Mouse (Mus musculus) layer of hippocampus, adult 9-10 months (tissue): ENCODE results near the gene Gdap1l1.
"Not testable (repeated sequence)": the region's sequence is repeated elsewhere in the genome, so short reads cannot be mapped to it uniquely, and the experiment has no call there.

Source experiments
- DNase-seq: peaks from one replicate; pipeline ENCODE4 v3.0.0; 2022; ENCODE audit warnings: low spot score

Gene Gdap1l1

GRCm38 (mm10) chr2:163424597-163424996, 13.7 kb upstream of the Gdap1l1 start, which contains the start of gene Oser1:
Oser1 (minus strand) TSS chr2:163424697.
- DNase-seq, result no peak

DNA sequence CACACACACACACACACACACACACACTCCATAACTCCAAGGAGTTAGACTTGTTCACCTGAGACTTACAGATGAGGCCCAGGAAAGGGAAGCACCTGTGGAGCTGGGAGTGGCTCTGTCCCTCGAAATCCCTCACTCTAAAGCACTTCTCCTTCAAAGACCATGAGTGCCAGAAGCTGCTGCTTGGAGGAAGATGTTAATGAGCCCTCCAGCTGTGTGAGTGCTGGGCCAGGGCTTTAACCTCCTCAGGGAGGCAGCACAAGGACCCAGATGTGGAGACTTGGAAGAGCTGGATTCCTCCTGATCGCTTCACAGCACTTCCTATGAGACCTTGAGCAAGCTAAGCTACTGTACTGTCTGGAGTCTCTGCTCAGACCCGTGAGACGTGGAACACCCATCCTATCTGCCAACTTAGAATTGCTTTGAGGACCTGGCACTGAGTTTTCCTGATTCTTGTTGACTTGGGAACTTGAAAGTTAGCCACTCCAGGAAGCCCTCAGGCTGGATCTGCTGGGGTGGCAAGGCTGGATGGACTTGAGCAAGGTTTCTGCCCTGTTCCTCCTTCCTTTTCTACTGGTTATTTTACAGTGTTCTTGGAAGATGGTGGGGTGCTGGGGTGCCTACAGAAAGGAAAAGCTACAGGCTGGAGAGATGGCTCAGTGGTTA, 9.8 kb upstream of the Gdap1l1 start:
- DNase-seq, result no peak

GRCm38 (mm10) chr2:163431289-163431688, 7.0 kb upstream of the Gdap1l1 start:
- no peak for DNase-seq

DNA sequence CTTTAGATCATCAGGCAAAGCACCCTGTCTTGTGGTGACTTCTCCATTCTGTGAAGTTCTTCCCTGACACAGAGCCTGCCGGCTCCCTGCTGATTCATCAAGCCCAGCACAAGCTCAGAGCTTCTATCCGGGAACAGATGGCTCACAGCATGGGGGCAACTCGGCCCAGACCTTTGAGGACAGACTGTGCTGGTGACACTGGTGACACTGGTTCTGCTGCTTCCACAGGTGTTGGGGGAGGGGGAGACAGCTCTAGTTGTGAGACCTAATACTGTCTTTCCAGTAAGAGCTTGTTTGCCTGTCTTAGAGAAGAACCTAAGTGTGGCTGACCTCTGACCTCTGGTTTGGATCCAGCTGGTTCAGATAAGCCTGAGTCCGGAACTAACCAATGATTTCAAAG, 4.3 kb upstream of the Gdap1l1 start:
- no peak for DNase-seq

DNA sequence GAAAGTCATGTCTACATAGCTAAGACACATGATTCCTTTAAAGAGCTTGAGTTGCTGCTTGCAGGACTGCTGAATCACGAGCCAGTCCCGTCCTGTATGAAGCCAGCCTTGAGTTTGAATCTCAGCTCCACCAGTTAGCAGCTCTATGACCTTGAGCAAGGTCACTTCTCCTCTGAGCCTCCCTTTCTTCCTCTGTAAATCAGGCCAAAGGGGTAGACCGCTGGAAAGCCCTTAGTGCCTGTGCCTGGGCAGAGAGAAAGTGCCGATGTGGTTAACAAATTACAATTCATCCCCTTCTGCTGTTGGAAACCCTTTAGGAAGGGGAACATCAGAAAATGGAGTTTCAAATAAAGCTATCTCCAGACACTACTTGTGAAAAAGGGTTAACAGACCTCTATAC, 476 bp upstream of the Gdap1l1 start:
- no peak for DNase-seq

GRCm38 (mm10) chr2:163438619-163439451, 559 bp downstream of the Gdap1l1 start:
- no peak for DNase-seq

DNA sequence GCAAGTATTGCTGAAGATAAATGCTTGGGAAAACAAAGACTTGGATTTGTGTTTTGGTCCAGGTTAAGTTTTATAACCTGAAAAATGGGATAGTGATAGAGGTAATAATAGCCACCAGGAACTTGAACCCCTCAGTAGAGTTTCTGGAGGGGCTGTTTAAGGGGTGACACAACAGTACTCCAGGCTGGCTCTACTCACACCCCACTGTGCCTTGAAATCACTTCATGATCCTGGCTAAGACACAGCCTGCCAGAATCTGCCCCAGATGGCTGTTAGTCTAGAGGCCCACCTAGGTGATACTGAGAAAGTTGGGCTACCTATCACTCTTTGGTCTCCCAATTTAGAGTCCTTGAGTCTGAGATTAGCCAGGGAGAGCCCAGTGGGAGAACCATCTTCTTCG, 1.2 kb downstream of the Gdap1l1 start:
- no peak for DNase-seq

- no peak for DNase-seq
Measured at GRCm38 (mm10) chr2:163443543-163443942, 5.3 kb downstream of the Gdap1l1 start.

- no peak for DNase-seq
Measured at GRCm38 (mm10) chr2:163444017-163444416, 5.7 kb downstream of the Gdap1l1 start.

GRCm38 (mm10) chr2:163447375-163447774, 9.1 kb downstream of the Gdap1l1 start:
- no peak for DNase-seq

- no peak for DNase-seq
Measured at GRCm38 (mm10) chr2:163449276-163449675, 11.0 kb downstream of the Gdap1l1 start.

- DNase-seq, result no peak
Measured at GRCm38 (mm10) chr2:163450668-163451295, 12.5 kb downstream of the Gdap1l1 start.

DNA sequence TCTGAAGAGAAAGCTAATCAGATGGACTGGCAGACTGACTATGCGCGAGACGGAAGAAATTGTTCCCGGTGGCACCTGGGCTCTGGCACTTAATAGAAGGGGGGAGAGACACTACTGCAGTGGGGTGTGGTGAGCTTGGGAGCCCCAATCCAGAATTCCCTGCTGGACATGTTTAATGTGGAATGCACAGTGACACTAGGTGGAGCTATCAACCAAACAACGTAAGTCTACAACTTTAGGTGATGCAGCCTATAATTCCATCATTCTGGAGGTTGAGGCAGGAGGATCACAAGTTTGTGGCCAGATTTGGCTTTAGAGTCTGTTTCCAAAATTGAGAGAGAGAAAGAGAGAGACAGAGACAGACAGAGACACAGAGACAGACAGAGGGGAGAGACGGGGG, 14.5 kb downstream of the Gdap1l1 start:
- no peak for DNase-seq

DNA sequence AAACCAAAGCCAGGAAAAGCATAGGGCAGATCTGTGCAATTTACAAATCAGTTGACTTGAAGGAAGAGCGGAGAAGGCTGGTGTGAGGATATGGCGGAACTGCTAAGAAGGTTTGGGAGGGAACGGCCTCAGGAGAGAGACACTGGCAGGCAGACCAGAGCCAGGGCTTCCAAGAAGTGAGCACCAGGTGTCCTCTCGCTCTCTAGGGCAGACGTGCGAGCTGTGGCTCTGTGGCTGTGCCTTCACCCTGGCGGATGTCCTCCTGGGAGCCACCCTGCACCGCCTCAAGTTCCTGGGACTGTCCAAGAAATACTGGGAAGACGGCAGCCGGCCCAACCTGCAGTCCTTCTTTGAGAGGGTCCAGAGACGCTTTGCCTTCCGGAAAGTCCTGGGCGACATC, 15.1 kb downstream of the Gdap1l1 start:
- DNase-seq, result no peak

DNA sequence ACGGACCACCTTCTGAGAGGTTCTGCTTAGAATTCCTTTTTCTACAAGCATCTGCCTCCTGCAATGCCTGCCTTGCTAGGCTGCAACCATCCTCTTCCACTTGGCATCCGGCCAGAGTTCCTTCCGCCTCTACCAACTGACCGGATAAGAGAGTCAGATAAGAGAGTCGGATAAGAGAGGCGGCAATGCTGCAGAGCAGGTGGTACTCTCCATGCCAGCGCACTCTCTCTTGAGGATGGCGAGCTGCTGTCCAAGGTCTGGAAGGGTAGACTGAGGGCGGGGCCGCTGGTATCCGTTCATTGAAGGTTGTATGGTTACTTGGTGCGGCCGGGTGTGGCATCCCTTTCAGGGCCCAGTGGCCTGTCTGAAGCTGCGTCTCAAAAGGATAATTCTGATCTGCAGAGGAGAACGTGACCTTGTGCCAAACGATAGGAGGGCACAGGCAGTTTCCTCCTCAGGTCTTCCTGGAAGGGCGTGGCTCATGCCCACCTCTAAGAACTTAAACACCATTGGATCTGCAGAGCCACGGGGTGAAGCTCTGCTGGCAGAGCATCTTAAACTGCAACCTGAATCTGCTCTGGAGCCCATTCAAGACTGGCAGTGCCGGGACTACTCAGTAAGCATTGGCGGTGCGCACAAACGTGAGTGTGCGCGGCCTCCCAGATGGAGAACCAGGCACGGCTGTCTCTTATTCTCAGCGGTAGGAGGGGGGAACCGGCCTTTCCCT, 20.4 kb downstream of the Gdap1l1 start:
- DNase-seq, result no peak

DNA sequence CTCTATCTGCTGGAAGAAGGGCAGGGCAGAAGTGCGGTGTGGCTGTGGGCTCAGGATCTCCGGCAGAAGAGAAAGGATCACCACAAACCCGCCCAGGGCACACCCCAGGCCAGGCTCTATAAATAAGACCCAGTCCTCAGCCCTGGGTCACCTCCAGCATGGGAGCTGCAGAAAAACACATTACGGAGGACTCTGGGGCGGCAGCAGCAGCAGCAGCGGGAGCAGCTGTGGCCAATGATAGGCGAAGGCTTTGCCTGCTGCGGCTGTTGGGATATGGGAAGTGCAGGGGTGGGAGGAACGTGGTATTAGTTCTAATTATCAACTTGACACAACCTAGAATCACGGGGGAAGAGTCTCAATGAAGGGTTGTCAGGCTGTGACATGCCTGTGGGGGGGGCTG, 21.1 kb downstream of the Gdap1l1 start:
- DNase-seq, result no peak

- no peak for DNase-seq
Measured at GRCm38 (mm10) chr2:163460622-163461021, 22.3 kb downstream of the Gdap1l1 start.

DNA sequence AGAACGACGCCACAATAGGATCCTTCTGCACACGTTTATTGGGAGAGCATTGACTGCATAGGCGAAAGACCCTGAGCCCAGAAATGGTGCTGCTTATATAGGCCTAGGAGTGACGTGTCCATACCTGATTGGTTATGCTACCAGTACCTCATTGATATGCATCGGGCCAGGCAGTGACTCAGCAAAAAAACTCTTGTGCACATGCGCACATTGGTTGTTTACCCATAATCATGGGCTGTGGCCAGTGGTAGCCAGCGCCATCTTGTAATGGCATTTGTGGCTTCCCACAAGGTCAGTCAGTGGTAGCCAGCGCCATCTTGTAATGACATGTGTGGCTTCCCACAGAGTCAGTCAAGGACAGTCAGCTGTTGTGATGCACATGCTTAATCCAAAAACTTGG, 23.0 kb downstream of the Gdap1l1 start:
- not testable (repeated sequence) for DNase-seq

DNA sequence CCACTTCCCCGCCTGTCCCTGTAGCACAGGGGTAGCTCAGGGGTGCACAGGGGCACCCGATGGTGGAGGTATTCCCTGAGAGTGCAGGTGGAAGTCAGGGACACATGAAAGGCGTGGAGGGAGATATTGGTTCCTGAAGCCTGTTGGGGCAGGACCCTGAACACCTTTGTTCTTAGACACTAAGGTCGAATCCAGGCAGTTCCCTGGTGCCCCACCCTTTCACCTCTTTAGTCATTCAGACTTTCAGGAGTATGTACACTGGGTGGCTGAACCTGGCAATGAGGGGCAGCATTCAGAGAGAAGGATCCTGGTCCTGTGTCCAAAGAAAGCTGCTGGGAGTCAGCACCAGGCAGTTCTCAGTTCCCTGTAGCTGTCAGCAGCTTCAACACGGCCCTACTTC, 24.1 kb downstream of the Gdap1l1 start:
- DNase-seq, result no peak

GRCm38 (mm10) chr2:163462801-163463200, 24.5 kb downstream of the Gdap1l1 start:
- DNase-seq, result no peak

DNA sequence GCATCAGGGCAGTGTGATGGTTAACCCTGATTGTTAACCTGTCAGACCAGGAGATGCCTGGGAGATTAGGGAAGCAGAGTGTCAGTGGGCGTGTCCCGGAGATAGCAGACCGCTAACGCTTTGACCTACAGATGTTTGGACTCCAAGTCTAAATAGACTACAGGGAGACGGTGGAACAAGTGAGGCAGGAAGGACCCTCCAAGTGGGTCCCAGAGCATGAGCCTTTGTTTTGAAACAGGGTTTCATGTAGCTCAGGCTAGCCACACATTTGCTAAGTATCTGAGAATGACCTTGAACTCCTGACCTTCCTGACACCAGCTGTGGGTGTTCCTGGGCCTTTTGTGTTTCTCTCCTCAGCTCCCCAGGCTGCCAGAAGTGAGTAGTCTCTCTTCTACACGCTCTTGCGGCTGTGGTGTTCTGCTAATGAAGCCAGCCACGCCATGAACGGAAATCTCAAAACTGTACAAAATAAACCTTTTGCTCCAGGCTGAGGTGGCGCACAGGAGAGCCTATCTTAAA, 25.0 kb downstream of the Gdap1l1 start:
- no peak for DNase-seq

GRCm38 (mm10) chr2:163463998-163464397, 25.7 kb downstream of the Gdap1l1 start:
- DNase-seq, result no peak
